Mouse (Mus musculus): ENCODE data around the gene Pcmt1.

DNA sequence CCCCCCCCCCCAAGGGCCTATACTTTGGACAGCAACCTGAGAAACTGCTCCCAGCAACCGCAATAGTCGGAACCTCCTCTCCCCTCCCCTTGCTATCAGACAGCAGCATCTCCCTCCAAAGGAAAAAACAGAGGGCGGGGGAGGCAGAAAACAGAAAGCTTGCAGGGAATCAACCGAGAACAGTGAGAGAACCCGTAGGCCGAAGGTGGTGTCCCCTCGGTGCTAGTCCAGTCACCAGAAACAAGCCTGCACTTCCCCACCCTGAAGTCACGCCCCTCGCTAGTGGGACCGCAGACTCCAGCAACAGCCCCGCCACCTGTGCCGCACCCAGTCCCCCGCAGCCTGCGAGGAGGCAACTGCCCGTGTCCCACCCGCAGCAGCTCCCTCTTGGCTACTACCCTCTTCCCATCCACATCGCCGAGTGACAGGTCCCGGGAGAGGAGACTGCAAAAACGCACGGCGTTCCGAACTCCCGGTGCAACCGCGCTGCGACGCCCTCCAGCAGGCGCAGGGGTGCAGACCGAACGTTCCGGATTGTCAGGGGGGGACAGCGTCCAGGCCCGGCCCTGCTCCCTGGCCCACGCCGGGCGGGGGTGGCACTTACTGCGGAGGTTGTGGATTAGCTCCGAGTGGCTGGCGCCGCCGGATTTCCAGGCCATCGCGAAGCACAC lies 18.3 kb downstream of the Pcmt1 start:
- TF ChIP-seq POLR2A (IDR thresholded peaks at IDR 0.05; ENCODE audit: control insufficient read depth, extremely low read depth, insufficient read depth, low read length, poor library complexity) (no peak), CTCF (IDR thresholded peaks at IDR 0.05; ENCODE audit: borderline replicate concordance, control insufficient read depth, extremely low read depth, insufficient read depth, low read length, poor library complexity) (no peak)

All from thymus, adult 2 months (tissue).